Mouse (Mus musculus) heart, adult 8-10 months (tissue): ENCODE data around the gene Armh1. TPM values are rescaled to one million over a fixed set of nuclear protein-coding genes. Genes with fewer than 3 reads are reported as not detected.

ENCODE experiments used
- DNase-seq: peaks from one replicate; pipeline ENCODE4 v3.0.0; 2022; ENCODE audit warnings: low spot score
- total RNA-seq, 4 experiments: library from RNA; stranded (reverse); gene quantifications; 2 replicates each; pipeline ENCODE4 v1.2.4; 2022

Gene Armh1
- under 1 TPM in 2 of 4 experiments, not detected in 2; 0.22 to 0.35 TPM for total RNA-seq

DNA sequence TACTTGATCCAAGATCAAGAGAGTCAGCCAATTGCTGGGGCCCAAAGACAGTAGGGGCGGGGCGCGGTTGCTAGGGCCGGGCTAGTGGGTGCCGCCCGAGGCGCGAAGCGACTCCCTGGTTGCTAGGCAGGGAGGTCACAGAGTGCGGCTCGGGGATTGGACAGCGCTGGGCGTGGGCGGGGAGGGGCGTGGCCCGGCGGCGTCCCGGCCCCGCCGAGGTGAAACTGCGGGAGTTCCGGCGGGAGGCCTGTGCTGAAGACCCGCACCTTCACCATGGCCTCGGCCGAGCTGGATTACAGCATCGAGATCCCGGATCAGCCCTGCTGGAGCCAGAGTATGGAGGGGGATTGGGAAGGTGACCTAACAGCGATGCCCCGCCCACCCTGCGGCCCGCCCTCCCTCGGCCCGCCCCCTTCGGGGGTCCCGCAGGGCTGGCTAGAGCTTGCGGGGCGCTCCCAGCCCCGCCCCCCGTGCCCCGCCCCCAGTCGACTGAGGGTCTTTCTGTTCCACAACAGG lies at the start of gene Armh1, which contains the start of gene Tmem53:
Armh1 (minus strand) TSS at position 325 of the 516 bp plus-strand sequence.
Tmem53 (plus strand) TSS at position 151 of the 516 bp plus-strand sequence.
- DNase-seq, result peak; percentile 88

DNA sequence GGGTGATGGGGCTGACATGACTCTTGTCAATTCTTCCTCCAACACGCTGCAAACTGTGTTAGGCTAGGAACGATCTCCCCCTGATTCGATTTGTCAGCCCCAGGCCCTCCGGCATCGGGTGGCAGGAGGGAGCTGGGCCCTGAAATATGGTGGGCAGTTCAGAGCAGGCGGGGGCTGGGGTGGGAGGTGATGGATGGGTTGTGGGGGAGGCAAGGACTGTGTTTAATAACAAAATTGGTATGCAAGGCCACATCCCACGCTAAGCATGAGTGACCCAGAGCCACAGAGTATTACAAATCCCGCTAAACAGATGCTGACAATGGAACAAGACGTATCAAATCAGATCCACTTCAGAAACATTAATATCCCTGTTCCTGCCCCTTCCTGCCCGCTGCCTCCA lies 48.0 kb upstream of the Armh1 start:
- no peak for DNase-seq

DNA sequence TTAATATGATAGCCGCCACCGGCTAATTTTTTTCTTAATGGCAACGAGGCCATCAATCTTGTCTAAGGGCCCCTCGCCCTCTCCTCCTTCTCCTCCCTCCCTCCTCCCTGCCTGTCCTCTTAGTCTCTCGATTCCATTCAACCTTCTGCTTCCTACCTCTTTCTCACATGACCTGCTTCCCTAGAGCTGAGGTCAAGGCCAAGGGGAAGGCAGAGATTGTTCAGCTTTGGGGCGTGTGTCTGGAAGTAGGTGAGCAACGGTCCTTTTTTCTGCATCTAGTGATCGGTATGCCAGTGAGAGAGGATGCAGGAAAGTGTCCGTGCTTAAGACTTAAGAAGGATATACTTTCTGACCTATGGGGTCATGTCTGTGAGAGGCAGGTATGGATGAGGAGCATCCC lies 45.9 kb upstream of the Armh1 start:
- no peak for DNase-seq

DNA sequence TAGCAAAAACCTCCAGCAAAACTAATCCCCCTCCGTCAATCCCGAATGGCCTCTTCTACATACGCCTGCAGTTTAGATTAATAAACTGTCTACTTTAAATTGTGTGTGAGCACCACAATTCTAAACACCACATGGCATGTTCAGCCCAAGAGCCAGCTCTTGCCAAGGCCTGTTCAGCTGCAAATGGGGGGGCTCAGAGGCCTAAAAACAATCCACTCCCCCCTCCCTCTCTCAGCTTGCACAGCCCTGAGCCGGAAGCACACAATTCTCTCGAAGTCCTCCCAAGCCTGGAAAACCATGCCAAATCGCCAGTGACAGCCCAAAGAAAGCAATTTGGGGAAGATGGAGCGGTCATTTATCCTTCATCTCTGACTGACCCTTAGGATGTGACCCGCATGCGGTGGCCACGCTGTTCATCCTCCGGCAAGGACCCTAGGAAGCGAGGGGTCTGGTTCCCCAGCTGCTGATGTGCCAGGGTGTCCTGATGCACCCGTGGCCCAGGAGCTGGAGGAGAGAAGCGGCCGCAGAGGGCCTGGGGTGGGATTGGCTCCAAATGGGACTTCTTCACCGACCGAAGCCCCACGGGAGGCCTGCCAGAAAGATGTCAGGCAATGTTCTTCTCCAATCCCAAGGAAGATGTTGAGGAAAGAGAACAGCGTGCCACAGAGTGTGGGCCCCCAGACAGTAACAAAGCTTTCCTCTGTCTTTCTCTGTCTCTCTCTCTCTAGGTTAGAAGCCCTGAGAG lies 45.1 kb upstream of the Armh1 start:
- DNase-seq, result no peak

DNA sequence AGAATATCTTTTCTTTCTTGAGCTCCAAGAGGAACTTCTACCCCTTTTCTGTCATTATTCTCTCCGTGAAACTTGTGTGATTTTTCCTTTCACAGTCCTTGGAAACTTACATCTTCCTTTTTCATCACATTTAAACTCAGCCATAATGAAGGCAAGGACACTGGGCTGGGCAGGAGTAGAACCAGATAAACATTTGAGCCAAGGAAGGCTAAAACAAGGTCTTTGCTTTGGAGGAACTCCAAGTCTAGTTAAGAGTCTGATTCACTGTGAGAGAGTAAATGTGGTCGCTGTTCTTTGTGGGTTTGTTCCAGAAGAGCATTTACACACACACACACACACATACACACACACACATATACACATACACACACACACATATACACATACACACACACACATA lies 39.8 kb upstream of the Armh1 start:
- DNase-seq, result no peak

DNA sequence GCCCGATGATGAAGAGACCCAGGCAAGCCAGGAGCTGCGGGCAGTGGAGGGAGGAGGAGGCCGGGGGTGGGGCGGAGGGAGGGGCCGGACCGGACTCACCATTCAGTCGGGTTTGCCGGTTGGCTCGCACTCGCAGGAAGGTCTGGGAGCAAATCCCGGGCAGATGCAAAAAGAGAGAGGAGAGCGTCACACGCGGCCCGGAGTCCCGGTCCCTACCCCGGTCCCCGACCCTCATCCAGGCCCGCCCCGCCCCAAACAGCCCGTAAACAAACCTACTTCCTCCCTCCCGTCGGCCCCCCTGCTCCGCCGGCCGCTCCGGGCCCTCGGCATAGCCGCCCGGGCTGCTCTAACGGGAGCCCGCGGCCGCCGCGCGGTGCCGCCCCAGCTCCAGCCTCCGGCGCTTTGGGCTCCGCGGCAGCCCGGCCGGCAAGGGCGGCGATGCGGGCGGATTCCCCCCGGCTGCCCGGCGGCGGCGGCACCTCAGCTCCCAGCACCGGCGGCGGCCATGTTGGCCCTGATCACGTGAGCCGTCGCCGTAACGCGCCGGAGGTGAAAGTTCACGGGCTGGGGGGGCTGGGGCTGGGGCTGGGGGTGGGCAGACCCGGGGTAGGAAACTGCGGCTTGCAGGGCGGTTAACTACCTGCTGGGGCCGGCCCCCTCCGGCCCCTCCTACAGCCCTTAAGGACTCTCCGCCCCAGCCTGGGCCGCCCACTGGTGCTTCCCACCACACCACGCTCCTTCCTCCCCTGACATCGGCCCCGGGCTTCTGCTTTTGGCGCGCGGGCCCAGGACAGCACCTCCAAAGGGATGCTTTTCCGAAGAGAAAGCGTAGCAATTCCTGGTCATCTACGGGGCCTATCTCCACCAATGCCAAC lies 37.2 kb upstream of the Armh1 start:
- DNase-seq, result peak; percentile 68

DNA sequence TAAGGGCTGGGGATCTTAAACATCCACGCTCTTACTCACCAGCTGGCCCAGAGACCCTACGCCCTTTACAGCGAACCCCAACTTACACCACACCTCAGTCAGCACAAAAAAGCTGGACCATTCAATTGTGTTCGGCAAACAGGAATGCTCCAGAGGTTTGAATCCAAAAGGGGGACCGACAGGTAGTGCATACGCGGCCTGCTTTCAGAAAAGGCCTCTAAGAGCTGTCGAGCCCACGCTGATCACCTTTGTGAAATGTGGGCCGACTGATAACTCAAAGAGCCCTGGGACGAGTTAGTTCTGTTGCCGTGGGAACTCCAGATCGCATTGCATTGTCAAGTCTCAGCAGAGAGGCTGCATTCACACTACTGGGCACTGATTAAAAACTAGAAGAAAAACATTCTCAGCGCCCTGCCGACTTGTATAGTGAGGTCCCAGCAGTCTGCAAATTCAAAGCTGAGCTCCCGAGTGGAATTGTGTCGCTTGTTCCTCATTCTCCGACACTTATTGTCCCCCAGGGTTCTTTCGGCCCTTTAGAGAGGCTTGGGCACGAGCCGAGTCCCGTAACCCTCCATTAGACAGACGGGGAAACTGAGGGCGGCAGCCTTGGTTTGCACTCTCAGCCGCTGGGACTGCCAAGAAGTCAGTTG lies 36.5 kb upstream of the Armh1 start:
- DNase-seq, result no peak

DNA sequence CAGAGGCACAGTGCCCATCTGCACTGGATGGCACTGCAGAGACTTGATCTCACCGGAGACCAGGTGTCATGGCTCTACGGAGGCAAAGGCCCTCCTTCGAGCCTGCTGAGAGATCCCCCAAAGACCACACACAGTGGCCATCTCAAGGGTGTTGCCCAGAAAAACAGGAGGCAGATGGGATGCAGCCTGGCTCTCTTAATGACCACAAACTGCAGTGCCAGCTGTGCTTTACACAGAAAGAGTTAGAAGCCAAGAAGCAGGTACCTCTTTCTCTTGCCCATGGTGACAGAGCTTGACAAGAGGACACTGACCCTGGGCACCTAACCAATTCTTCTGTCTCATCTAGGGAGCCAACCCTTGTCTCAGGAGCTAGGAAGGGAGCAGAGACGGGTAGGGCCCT lies 32.4 kb upstream of the Armh1 start:
- no peak for DNase-seq

DNA sequence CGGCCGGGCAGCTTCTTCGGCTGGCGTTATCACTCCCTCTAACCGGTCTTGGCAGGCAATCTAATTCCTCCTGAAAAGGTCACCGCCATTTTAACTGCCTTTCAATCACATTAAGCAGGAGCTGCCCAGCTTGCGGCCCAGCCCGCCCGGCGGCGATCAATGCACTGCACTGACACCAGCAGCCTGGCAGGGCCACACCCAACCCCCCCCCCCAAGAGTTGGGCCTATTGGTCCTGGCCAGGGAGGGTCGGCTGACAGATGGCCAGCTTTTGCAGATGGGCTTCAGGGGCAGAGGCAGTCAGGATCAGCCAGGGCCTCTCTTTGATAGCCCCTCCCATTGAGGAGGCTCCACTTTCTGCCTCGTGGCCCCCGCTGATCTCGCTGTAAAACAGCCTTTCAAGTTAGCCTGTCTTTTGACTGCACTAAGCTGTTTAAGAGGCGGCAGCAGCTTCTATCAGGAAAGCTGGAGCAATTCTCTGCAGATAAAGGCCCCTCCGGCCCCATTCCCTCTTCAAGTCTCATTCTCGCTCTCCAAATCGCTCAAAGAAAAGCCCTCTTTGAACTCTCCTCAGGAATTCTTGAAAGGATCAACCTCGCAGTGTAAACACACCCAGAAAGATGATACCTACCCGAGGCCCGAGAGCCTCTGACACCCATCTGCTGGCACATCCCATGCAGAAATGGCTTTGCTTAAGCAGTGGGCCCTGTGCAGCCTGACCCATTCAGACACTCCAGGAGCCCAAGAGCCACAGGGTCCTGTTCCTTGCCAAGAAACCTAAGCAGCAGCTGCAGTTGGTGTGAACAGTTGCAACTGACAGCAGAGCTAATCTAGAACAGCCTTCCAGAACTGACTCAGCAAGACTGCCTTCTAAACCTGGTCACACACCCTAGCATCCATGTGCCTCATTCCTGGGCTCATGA lies 31.6 kb upstream of the Armh1 start:
- DNase-seq, result no peak

DNA sequence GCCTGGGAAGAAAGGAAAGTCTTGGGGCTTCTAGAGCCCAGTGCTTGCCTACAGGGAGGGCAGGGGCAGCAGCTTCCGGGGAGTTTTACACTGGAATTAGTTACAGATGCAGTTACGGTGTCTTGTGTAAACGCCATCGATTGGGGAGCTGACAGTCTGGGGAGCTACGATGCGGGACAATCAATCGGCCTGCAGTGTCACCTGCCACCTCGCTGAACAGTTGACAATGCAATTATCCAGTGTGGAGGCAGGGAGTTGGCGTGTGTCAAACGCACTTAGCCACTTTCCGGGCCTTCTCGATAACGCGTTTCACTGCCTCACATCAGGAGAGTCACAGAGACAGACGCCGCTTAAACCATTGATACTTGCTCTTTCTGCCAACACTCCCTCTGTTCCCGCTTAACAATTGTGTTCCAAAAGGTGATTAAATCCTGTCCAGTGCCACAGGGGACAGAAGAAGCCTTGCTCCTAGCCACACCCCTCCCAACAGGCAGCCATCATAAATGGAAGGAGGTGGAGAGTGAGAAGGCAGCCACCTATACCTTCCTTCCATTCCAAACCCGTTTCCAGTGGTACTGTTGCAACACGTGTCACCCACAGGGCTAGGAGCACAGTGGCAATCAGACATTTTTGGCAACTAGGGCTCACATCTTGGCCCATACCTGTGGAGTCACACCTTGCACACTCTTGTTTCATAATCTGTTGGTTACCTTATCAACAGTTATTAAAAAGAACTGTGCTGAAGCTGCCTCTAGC lies 29.3 kb upstream of the Armh1 start:
- no peak for DNase-seq

DNA sequence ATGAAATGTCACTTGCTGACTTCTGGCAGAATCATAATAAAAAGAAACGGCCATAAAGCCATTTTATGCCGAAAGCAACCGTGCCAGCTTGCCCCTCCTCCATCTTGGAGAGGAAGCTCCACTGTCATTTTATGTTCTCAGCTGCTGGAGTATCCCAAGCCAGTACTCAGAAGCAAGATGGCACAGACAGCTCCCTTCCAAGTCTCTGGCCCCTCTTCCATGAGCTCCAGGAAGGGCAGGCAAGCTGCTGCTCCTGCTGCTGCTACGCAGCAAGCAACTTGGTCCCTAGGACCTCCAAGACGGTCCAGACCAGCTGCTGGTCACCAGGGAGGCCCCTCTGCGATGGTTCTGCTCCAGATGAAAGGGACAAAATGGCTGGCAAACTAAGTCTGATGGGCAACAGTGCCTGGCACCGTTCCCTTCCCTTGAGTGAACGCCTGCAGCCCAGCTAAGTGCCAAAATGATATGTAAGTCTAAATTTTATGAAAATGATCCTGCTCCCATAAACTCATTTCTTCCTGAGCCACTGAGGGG lies 28.5 kb upstream of the Armh1 start:
- no peak for DNase-seq

DNA sequence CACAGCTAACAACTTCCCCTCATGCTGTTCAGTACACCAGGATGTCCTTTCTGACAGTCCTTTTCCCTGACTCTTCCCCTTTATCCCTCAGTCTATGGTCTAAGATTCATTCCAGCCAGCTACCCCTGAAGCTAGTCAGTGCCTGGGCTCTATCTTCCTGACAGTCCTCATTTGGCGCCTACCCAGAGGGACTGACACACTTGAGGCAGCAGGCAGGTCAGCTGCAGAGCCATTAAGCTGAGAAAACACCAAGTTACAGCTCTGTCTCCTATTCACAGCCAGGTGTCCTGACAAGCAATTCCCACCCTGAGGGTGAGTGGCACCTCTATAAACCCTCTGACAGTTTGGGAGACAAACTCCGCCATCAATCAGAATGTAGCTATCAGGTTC lies 27.3 kb upstream of the Armh1 start:
- DNase-seq, result no peak

DNA sequence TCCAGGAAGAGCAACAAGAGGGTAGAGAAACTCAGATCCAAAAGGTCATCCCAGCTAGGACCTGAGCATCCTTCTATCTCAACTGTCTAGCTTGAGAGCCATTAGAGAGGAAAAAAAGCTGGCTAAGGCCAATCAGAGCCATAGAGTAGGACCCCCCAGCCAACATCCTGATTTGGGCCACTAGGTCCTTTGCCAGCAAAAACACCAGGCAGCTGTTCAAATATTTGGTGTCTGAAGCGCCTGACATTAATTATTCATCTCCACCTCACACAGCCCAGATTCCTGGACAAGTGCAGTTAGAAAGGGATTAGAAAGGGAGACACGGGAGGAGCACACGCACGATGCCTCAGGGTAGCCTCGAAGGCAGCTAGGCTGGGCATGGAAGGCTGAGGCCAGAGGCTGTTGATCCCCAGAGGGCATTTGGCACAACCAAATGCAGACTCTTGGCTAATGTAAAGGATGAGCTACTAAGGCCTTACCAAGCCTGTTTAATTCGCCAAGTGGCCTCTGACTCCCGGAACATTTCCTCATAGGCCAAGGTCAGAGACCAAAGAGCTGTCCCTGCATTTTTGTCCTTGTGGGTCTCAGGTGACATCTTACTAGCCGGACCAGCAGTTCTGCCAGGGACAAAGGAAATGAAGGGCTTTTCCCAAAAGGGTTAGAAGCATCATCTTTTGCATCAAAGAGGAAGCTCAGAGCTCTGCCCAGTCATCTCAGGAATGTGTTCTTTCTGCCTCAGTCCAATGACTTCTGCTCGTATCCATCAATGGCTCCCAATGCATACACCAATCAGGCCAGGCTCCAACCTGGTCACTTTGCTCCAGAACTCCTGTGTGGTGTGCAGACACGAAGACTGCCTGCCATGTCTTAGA lies 26.7 kb upstream of the Armh1 start:
- no peak for DNase-seq

DNA sequence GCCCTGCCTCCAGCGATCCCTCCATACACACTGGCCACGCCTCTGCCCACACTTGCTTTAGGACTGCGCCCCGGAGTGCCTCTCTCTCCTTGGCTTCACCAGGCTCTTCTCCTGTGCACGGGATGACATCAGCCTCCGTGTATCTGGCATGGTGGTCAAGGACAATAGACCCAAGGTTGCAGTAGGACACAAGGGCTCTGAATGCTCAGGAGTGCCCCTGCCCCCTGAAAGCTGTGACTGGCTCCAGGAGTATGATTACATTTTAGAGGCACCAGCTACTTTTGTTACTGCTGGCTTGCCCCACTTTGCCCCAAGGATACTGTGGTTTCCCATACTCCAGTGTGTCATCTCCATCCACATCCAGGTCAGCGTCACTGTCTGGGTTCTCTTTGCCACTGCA lies 25.8 kb upstream of the Armh1 start:
- DNase-seq, result no peak

DNA sequence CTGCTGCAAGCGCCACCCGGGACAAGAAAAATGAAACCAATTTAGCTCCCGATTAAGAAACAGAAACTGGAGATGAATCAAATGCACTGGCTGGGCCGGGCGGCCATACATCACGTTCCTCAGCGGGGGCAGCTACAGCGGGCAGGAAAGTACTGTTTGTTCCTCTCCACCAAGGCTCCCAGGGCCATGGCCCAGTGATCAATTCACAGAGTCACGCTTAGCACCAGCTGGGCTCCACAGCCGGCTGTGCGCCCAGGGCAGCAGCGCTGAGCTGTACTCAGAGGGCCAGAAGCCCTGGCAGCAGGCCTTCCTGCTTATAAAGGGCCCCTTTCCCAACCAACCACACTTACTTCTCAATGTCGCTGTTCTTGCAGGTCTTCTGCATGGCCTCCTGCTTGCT lies 25.1 kb upstream of the Armh1 start:
- no peak for DNase-seq

DNA sequence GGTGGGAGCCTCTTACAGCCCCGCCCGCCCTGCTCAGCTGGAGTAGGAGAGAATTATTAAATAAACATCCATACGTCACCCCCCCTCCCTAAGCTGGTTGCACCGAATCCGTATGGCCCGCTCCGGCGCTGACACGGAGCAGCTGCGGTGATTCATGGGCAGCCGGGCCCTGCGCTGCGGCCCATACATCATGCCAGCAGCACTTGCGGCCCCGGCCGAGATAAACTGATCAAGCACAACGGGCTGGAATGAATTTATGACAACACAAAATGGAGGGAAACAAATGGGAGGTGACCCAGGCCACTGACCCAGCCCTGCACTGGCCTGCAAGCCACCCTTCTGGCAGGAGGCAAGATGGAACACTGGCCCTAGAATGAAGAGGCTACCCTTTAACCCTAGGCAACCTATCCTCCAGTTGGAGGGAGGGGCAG lies 24.4 kb upstream of the Armh1 start:
- no peak for DNase-seq

DNA sequence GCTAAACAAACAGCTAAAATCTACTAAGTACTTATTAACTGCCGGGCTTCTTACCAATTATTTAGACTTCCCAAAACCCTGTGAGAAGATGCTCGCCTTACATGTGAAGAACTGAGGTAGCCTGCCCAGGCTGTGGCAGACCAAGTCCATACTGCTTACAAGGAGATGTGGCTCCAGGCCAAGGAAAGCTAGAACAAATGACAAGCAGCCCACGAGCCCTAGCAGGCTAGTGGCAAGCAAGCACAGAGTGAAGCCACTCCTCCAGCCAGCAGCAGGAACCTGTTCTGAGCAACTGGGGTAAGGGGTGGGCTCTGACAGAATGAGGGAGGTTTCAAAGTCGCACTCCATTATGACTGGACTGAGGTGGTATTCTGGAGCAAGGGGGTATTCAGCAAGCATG lies 22.8 kb upstream of the Armh1 start:
- DNase-seq, result no peak

DNA sequence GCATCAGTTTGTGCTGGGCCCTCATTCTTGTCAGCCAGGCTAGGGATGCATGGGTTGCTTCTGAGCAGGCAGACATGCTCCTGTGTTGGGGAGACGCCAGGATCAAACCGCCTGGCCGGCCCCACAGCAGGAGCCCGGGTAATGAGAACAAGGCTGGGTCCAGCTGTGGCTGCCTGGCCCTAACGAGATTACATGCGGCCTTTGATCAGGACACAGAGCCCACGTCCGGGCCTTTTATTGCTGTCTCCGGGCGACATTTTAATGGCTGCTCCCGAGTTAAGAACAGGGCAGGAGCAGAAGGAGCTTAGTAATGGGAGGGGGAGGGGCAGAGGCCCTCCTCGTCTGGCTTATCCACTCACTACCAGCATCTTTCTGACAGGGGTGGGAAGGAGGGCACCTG lies 20.5 kb upstream of the Armh1 start:
- no peak for DNase-seq

DNA sequence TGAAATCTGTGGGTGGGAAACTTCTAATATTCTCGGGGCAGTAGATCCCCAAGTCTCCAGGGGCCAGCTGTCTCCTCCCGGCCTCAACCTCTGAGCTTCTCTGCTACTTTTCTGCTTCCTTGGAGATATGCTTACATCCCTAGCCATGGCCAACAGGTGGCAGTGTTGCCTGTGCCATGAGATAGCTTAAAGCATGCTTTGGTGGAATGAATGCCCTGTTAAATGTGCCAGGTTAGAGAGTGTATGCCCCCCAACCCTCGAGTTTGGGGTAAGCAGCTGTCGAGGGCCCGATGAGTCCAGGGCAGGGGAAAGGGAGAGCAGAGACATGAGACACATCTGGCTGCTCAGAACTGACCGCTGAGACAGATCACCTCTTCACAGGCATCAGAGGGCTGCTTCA lies 18.4 kb upstream of the Armh1 start:
- DNase-seq, result peak; percentile 57
